Mouse (Mus musculus): ENCODE results near the gene Lsr. TPM values are rescaled to one million over a fixed set of nuclear protein-coding genes. Genes with fewer than 3 reads are reported as not detected.
A peak's percentile ranks its signal among the peaks of the same experiment; 100 is the strongest.

Lsr gene
- 10.2 and 11.3 TPM in 2 replicates for polyA plus RNA-seq (2012; rRNA removed)

GRCm38 (mm10) chr7:30973251-30973500 lies at the start of gene Lsr:
TSS of gene Lsr (minus strand) at chr7:30973464.
- TF ChIP-seq CTCF (IDR thresholded peaks at IDR 0.05; ENCODE audit: extremely low read depth, insufficient read depth, low read length) (no peak), POLR2A (IDR thresholded peaks at IDR 0.05; ENCODE audit: extremely low read depth, insufficient read depth, low read length) (no peak)
- Histone ChIP-seq H3K4me1 (ENCODE audit: control insufficient read depth, insufficient read depth, low read length) (no peaks in the 10 kb centered on the region), H3K4me3 (ENCODE audit: insufficient read depth, low read length) (peak within 1 kb of the TSS; percentile 2), H3K27ac (ENCODE audit: insufficient read depth, low read length) (peak within 1 kb of the TSS; percentile 78)

DNA sequence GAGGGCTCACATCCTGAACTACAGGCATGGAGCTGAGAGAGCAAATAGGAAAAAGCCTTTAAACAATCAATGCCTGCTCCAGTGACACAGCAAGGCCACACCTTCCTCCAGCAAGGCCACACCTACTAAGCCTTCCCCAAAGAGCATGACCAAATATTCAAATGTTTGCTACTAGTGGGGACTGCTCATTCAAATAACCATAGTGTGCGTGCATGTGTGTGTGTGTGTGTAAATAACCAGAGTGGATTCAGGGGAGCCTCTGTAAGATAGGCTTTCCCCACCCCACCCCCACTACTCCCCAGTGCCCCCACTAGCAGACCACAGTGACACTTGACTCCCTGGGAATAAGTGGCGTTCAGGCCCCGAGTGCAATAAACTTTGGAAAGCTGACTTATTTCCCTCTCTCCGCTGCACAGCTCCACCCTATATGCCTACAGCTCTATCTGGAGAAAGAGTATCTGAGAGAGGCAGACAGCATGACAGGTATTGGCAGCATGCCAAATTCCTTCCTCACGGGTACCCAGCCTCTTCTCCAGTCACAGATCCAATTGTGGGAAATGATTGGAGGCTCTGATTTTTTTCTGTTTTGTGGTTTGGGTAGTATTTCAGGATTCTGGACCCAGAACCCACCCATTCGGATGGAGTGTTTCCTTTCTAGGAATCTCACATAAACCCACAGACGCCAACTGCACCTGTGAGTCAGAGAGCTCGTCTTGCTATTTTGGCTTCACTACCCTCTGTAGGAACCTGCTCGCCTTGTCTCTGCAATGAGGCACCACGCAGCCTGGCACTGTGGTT lies 44.0 kb upstream of the Lsr start:
- H3K4me3 ChIP-seq (ENCODE audit: insufficient read depth, low read length), result no peak overlapping the region
- H3K4me1 ChIP-seq (ENCODE audit: control insufficient read depth, insufficient read depth, low read length), result peaks cover 2% of the 10 kb centered on the region; the same call in 1 of the 2 replicates
- no peak overlapping the region for H3K27ac ChIP-seq (ENCODE audit: insufficient read depth, low read length)
- TF ChIP-seq POLR2A (IDR thresholded peaks at IDR 0.05; ENCODE audit: extremely low read depth, insufficient read depth, low read length) (no peak), CTCF (IDR thresholded peaks at IDR 0.05; ENCODE audit: extremely low read depth, insufficient read depth, low read length) (no peak)

DNA sequence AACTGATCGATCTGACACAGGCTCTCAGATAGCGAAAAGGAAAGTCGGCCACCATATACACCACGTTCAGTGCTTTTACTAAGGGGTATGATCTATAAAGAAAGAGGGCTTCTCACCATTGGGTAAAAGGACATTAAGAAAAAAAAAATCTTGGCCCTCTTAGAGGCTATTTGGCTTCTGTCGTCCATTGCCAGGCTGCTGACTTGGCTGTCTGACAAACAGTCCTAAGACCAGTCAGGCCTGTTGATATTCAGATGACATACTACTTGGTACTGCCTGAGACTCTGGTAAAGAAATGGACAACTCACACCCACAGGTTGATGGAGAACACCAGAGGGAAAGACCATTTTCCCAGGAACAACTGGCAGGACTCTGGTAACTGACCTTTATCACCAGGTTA lies 39.7 kb upstream of the Lsr start:
- no peak overlapping the region for H3K4me3 ChIP-seq (ENCODE audit: insufficient read depth, low read length)
- H3K4me1 ChIP-seq (ENCODE audit: control insufficient read depth, insufficient read depth, low read length), result peaks cover 2% of the 10 kb centered on the region; the same call in 1 of the 2 replicates
- no peak overlapping the region for H3K27ac ChIP-seq (ENCODE audit: insufficient read depth, low read length)
- TF ChIP-seq POLR2A (IDR thresholded peaks at IDR 0.05; ENCODE audit: extremely low read depth, insufficient read depth, low read length), result no peak
- TF ChIP-seq CTCF (IDR thresholded peaks at IDR 0.05; ENCODE audit: extremely low read depth, insufficient read depth, low read length), result no peak

GRCm38 (mm10) chr7:31008889-31009288 lies 35.6 kb upstream of the Lsr start:
- no peak overlapping the region for H3K4me3 ChIP-seq (ENCODE audit: insufficient read depth, low read length)
- no peaks in the 10 kb centered on the region for H3K4me1 ChIP-seq (ENCODE audit: control insufficient read depth, insufficient read depth, low read length)
- H3K27ac ChIP-seq (ENCODE audit: insufficient read depth, low read length), result no peak overlapping the region
- no peak for TF ChIP-seq POLR2A (IDR thresholded peaks at IDR 0.05; ENCODE audit: extremely low read depth, insufficient read depth, low read length)
- no peak for TF ChIP-seq CTCF (IDR thresholded peaks at IDR 0.05; ENCODE audit: extremely low read depth, insufficient read depth, low read length)

- no peak overlapping the region for H3K4me3 ChIP-seq (ENCODE audit: insufficient read depth, low read length)
- no peaks in the 10 kb centered on the region for H3K4me1 ChIP-seq (ENCODE audit: control insufficient read depth, insufficient read depth, low read length)
- no peak overlapping the region for H3K27ac ChIP-seq (ENCODE audit: insufficient read depth, low read length)
- TF ChIP-seq CTCF (IDR thresholded peaks at IDR 0.05; ENCODE audit: extremely low read depth, insufficient read depth, low read length) (no peak), POLR2A (IDR thresholded peaks at IDR 0.05; ENCODE audit: extremely low read depth, insufficient read depth, low read length) (no peak)
Measured at GRCm38 (mm10) chr7:31008175-31008574, 34.9 kb upstream of the Lsr start.

DNA sequence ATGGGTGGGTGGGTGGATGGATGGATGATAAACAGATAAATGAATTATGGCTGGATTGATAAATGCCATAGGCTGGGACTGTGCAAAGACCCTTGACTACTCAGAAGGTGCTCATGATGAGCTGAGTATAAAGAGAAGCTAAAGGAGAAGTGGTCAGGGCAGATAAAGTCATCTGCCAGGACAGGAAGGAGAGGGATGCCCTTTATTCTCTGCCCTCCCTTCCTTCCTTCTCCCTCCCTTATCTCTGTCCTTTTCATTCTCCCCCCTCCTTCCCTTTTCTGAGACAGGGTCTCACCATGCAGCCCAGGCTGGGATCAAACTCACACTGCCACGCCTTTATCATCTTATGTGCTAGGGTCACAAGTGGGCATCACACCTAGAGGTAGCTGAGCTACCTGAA lies 34.5 kb upstream of the Lsr start:
- TF ChIP-seq POLR2A (IDR thresholded peaks at IDR 0.05; ENCODE audit: extremely low read depth, insufficient read depth, low read length) (no peak), CTCF (IDR thresholded peaks at IDR 0.05; ENCODE audit: extremely low read depth, insufficient read depth, low read length) (no peak)

DNA sequence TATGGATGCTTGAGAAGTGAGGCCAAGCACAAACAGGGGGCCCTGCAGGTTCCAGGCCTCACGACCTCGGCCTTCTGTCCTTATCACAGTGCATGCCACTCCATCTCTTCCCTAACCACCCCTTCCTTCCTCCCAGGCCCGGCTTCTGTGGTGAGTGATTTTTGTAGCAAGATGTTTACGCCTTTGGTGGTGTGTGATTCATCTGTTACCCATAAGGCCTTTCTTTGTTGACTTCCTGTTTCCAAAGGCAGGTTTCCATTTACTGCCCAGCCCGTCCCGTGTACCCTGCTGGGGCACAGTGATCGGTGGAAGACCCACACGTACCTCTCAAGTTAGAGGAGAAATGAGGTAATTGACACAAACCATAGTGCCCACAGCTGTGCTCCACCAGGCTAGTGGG lies 29.4 kb upstream of the Lsr start:
- Histone ChIP-seq H3K4me3 (ENCODE audit: insufficient read depth, low read length) (no peak overlapping the region), H3K4me1 (ENCODE audit: control insufficient read depth, insufficient read depth, low read length) (no peaks in the 10 kb centered on the region), H3K27ac (ENCODE audit: insufficient read depth, low read length) (no peak overlapping the region)
- TF ChIP-seq CTCF (IDR thresholded peaks at IDR 0.05; ENCODE audit: extremely low read depth, insufficient read depth, low read length), result no peak
- no peak for TF ChIP-seq POLR2A (IDR thresholded peaks at IDR 0.05; ENCODE audit: extremely low read depth, insufficient read depth, low read length)

More for the DNA sequence above, 34.5 kb upstream of the Lsr start:
- Histone ChIP-seq H3K4me3 (ENCODE audit: insufficient read depth, low read length) (no peak overlapping the region), H3K4me1 (ENCODE audit: control insufficient read depth, insufficient read depth, low read length) (no peaks in the 10 kb centered on the region), H3K27ac (ENCODE audit: insufficient read depth, low read length) (no peak overlapping the region)

- Histone ChIP-seq H3K4me3 (ENCODE audit: insufficient read depth, low read length) (no peak overlapping the region), H3K4me1 (ENCODE audit: control insufficient read depth, insufficient read depth, low read length) (no peaks in the 10 kb centered on the region), H3K27ac (ENCODE audit: insufficient read depth, low read length) (no peak overlapping the region)
- TF ChIP-seq POLR2A (IDR thresholded peaks at IDR 0.05; ENCODE audit: extremely low read depth, insufficient read depth, low read length), result no peak
- no peak for TF ChIP-seq CTCF (IDR thresholded peaks at IDR 0.05; ENCODE audit: extremely low read depth, insufficient read depth, low read length)
Measured at GRCm38 (mm10) chr7:31000505-31001020, 27.3 kb upstream of the Lsr start.

- TF ChIP-seq POLR2A (IDR thresholded peaks at IDR 0.05; ENCODE audit: extremely low read depth, insufficient read depth, low read length) (no peak), CTCF (IDR thresholded peaks at IDR 0.05; ENCODE audit: extremely low read depth, insufficient read depth, low read length) (no peak)
- Histone ChIP-seq H3K4me1 (ENCODE audit: control insufficient read depth, insufficient read depth, low read length) (no peaks in the 10 kb centered on the region), H3K27ac (ENCODE audit: insufficient read depth, low read length) (no peak overlapping the region), H3K4me3 (ENCODE audit: insufficient read depth, low read length) (no peak overlapping the region)
Measured at GRCm38 (mm10) chr7:30996491-30996890, 23.2 kb upstream of the Lsr start.

DNA sequence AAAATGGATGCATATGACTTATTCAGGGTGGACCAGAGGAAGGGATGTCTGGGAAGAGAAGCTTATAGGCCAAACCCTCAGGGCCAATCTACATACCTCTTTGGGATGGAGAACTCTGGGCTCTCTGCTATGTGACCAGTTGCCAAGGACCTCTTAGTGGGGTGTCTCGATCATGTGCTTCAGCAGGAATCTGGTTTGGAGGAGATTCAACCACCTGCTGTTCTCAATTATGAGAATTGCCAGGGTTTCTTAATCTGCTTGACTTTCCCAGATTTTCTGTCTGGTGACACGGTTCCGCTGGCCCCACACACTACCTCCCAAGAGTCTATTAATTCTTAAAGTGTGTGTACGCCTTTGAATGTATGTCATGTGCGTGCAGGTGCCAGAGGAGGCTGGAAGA lies 20.7 kb upstream of the Lsr start:
- Histone ChIP-seq H3K4me1 (ENCODE audit: control insufficient read depth, insufficient read depth, low read length) (no peaks in the 10 kb centered on the region), H3K4me3 (ENCODE audit: insufficient read depth, low read length) (no peak overlapping the region), H3K27ac (ENCODE audit: insufficient read depth, low read length) (no peak overlapping the region)
- TF ChIP-seq CTCF (IDR thresholded peaks at IDR 0.05; ENCODE audit: extremely low read depth, insufficient read depth, low read length) (no peak), POLR2A (IDR thresholded peaks at IDR 0.05; ENCODE audit: extremely low read depth, insufficient read depth, low read length) (no peak)

All from cortical plate, adult 2 months (tissue).